Mouse (Mus musculus) brain, embryonic 14.5 days (tissue): ENCODE data around the gene Gprin3. TPM values are rescaled to one million over a fixed set of nuclear protein-coding genes. Genes with fewer than 3 reads are reported as not detected.
A peak's percentile ranks its signal among the peaks of the same experiment; 100 is the strongest.

Experiments
- DNase-seq: peaks from one replicate; pipeline ENCODE4 v3.0.0-alpha.2; 2011; ENCODE audit warnings: low read depth
- CTCF ChIP-seq: fragments of 200-500 bp; IDR thresholded peaks from 2 replicates; pipeline ENCODE4 v1.5.1; 2012; ENCODE audit warnings: inconsistent platforms, mild to moderate bottlenecking, moderate library complexity, borderline replicate concordance; ENCODE audit not compliant: insufficient read depth, insufficient read length; ENCODE audit errors: extremely low read depth
- POLR2A ChIP-seq: fragments of 200-500 bp; IDR thresholded peaks from 2 replicates; pipeline ENCODE4 v1.6.1; 2012; ENCODE audit warnings: mild to moderate bottlenecking, inconsistent platforms, borderline replicate concordance; ENCODE audit not compliant: poor library complexity, insufficient read depth, insufficient read length, severe bottlenecking; ENCODE audit errors: extremely low read depth
- polyA plus RNA-seq: library from polyadenylated mRNA; depleted of rRNA; stranded (reverse); fragments of >200 nt; gene quantifications from 2 replicates; pipeline ENCODE4 v1.2.3, GENCODE M21; 2012

Gprin3 gene
- polyA plus RNA-seq, 1 experiment = 1.5 TPM

DNA sequence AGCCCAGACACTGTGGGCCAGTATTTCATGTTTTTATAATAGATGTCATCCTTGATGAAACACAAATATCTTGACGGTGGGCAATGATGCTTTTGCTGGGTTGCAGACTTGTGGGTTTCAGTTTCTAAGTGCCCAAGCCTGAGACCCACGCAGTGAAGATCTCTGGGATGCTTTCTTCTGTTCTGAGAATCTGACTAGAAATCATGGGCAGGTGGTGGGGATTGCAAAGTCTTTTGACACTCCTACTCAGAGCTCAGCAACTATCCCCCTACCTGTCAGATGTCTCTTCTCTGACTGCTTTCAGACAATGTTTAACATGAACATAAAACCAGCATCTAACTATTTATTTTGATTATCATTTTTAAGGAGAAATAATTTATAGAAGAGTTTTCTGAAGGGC is 7.4 kb downstream of the Gprin3 start:
- no peak for DNase-seq
- TF ChIP-seq CTCF (no peak), POLR2A (no peak)

DNA sequence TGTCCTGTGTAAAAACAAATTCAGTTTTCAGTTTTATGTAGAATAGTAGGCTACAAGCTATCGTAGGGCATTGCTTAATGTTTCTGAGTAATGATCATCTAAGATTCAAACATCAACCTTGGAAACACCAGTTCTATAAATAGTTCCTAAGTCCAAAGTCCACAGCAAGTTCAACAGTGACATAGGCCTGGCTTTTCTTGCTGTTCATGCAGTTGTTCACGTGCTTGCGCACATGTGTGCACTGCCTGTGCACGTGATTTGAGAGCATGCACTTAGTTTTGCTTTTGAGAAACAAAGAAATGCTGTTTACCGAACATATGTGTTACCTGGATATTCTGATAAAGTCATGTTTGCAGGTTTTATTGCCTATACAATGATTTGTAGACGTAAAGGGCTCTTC is 11.3 kb downstream of the Gprin3 start:
- DNase-seq = no peak
- TF ChIP-seq CTCF = no peak
- no peak for TF ChIP-seq POLR2A

- peak; percentile 76 for DNase-seq
- TF ChIP-seq POLR2A (no peak), CTCF (no peak)
Measured at GRCm38 (mm10) chr6:59412417-59413346, 13.4 kb downstream of the Gprin3 start.

GRCm38 (mm10) chr6:59409001-59409700 is 16.9 kb downstream of the Gprin3 start:
- TF ChIP-seq POLR2A (no peak), CTCF (no peak)
- peak; percentile 81 for DNase-seq

DNA sequence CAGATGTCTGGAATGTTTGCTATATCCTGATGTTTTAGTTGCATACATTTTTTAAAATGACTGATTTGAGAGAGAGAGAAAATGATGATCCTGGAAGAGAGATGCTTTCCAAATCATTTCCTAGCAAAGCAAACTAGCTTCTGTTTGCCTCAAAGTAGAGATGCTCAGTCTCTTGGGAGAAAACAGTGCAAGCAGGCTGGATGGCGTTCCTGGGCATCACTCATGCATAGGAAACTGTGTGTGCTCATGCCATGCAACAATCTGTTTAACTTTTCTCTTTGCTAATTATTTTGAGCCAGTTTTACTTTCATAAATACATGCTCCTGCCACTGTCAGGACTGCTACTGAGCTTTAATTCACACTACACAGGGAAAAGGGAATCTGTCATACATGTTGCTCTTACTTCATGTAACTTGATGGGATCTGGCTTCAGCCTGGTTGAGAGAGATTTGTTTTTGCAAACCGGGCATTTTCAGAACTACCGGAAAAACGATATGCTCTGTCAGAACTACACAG is 18.6 kb downstream of the Gprin3 start:
- DNase-seq = peak; percentile 14
- TF ChIP-seq CTCF = no peak
- no peak for TF ChIP-seq POLR2A

GRCm38 (mm10) chr6:59390208-59390607 is 35.9 kb downstream of the Gprin3 start:
- no peak for TF ChIP-seq POLR2A
- no peak for DNase-seq

DNA sequence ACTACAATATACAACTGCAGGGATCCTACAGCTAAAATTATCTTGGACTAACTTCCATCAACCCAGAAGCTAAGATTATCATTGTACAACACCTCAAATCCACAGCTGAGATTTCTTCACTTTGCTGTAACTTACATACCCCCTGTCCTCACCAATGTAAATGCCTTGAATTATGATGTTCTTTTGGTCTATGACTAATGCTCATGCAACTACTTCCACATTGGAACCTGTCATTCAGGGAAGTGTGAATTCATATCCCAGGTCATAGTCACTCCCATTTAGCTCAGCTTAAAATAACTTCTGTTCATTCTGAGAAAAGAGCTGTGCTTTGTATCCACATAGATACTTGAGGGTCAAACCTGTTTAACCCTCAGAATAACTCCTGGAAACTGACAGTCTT is 60.8 kb downstream of the Gprin3 start:
- TF ChIP-seq CTCF = no peak
- no peak for TF ChIP-seq POLR2A
- DNase-seq = no peak

DNA sequence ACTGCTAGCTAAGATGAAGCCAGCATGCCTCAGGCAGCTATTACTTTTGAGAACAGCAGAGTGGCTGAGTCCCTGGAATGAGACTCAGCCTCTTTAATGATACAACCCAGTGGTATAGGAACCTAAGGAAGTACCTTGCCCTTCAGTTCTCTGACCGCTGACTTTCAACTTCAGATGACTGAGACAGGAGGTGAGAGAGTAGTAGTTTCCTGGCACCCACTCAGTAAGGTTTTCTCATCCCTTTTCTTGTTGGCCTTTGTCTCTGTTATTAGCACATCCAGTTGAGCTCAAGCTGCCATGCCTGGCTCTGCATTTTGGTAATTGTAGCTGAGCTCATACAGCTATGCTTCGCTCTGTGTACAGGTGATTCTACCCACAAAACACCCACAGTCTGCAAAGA is 62.8 kb downstream of the Gprin3 start:
- TF ChIP-seq POLR2A (no peak), CTCF (no peak)
- no peak for DNase-seq

DNA sequence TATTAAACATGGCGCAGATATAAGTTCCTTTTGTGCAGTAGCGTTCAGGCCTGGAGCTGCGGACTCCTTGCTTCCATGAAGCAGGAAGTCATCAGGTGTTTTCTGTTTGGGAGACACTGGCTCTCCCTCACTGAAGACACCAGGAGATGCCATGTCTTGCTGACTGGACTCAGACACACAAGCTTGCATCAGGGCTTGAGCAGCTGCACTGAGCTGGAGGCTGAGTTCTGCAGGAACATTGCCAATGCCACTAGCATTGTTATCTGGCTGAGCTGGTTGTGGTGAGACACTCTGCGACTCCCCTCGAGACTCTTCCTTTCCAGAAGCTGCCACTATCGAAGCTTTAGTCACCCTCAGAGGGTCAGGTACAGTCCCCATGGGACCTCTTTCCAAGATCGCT is 71.2 kb downstream of the Gprin3 start:
- DNase-seq = no peak
- TF ChIP-seq POLR2A (no peak), CTCF (no peak)

GRCm38 (mm10) chr6:59351108-59351789 is 74.8 kb downstream of the Gprin3 start:
- TF ChIP-seq POLR2A (no peak), CTCF (no peak)
- peak; percentile 70 for DNase-seq

GRCm38 (mm10) chr6:59348673-59349072 is 77.4 kb downstream of the Gprin3 start:
- DNase-seq = no peak

More at GRCm38 (mm10) chr6:59348673-59349072, 77.4 kb downstream of the Gprin3 start:
- TF ChIP-seq CTCF = no peak
- TF ChIP-seq POLR2A = no peak
